Mouse (Mus musculus) gastrocnemius, adult 2 months (tissue): Measurements from ENCODE around the gene Mpzl1. TPM values are rescaled to one million over a fixed set of nuclear protein-coding genes. Genes with fewer than 3 reads are reported as not detected.
"Not testable (repeated sequence)": the region's sequence is repeated elsewhere in the genome, so short reads cannot be mapped to it uniquely, and the experiment has no call there.

ENCODE experiments used
- DNase-seq: peaks from one replicate; pipeline ENCODE4 v3.0.0; 2022
- H3K27ac ChIP-seq: fragments of 200-600 bp; 2 replicates; pipeline ENCODE4 v1.8.1; 2022; ENCODE audit warnings: mild to moderate bottlenecking
- H3K4me3 ChIP-seq: fragments of 200-600 bp; 2 replicates; pipeline ENCODE4 v1.8.1; 2022; ENCODE audit warnings: mild to moderate bottlenecking, moderate library complexity
- CTCF ChIP-seq: fragments of 200-600 bp; IDR thresholded peaks from 2 replicates; pipeline ENCODE4 v1.8.1; 2022; ENCODE audit warnings: antibody characterized with exemption, mild to moderate bottlenecking, moderate library complexity
- intact Hi-C: fragments of 180-260 bp; cut with DNase I; formaldehyde crosslinking; loops from one replicate; pipeline ENCODE4 v1.15.1; 2025
- long read RNA-seq, 2 experiments: library from polyadenylated mRNA; stranded (forward); transcript quantifications; one replicate each; pipeline ENCODE4 v2.0.0; 2021
- total RNA-seq, 2 experiments: library from RNA; stranded (reverse); gene quantifications; 2 replicates each; pipeline ENCODE4 v1.2.3; 2021

Gene Mpzl1
- 1 to 10 TPM; 7.0 to 8.7 TPM for total RNA-seq
- long read RNA-seq, experiment 1, transcript Mpzl1-202 (6 exons, 2,285 nt) = major isoform, 17 of 21 reads
- long read RNA-seq, experiment 1, partial matches to known transcripts = 0 of 21 reads
- long read RNA-seq, experiment 1, other reads (novel, unspliced or antisense) = 1 of 21 reads
- long read RNA-seq, experiment 2, transcript Mpzl1-202 (6 exons, 2,285 nt) = major isoform, 13 of 21 reads
- long read RNA-seq, experiment 2, partial matches to known transcripts = 1 of 21 reads
- long read RNA-seq, experiment 2, other reads (novel, unspliced or antisense) = 4 of 21 reads

DNA sequence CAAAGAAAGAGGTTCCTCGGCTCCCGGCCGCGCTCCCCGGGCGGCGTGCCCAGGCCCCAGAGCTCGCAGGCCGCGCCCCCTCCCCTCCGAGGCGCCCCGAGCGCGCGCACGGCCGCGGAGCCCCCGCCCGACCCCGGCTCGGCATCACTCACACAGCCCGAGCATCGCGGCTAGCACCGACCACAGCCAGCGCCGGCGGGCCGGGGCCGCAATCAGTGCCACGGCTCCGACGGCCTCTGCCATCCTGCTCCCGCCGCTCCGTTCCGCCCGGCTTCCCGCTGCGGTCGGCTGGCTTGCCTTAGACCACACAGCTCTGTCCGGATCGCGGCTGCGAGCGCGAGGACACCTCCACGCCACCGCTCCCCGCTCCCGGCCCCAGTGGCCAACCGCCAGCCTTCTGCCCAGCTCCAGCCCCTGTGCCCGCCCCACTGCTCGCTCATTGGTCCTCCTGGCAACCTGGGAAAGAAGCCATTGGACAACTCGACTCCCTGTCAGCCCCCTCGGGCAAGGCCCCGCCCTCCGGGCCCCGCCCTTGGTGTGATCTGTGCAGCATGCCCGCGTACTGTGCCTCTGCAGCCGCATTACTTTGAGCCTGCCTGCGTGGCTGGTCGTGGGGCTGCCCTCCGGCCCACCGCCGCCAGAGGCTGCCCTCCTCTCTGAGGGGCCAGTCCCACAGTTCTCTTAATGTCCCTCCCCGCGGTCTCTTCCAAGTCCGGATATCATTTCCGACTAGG, at the start of gene Mpzl1:
TSS of gene Mpzl1 (minus strand) at position 388 of the 734 bp plus-strand sequence.
- Histone ChIP-seq H3K27ac (peak within 1 kb of the TSS; percentile 95), H3K4me3 (peak within 1 kb of the TSS; percentile 89)
- TF ChIP-seq CTCF = no peak
- DNase-seq = peak; percentile 100
- intact Hi-C loops = loop anchor here (2.0 kb wide), 1 partner anchor 14 kb away; no protein-coding TSS in a partner anchor

GRCm38 (mm10) chr1:165682056-165682853, 47.9 kb upstream of the Mpzl1 start:
- TF ChIP-seq CTCF = no peak
- intact Hi-C loops = no loop called here
- DNase-seq = peak; percentile 63
- H3K4me3 ChIP-seq = peak overlapping the region; percentile 60
- H3K27ac ChIP-seq = peak overlapping the region; percentile 94

GRCm38 (mm10) chr1:165681045-165681794, 46.9 kb upstream of the Mpzl1 start:
- no peak overlapping the region for H3K4me3 ChIP-seq
- peak overlapping the region; percentile 94 for H3K27ac ChIP-seq
- intact Hi-C loops = loop anchor here (2.0 kb wide), 1 partner anchor 26 kb away; no protein-coding TSS in a partner anchor
- DNase-seq = no peak
- TF ChIP-seq CTCF = peak; percentile 40; the same call in 1 of the 2 replicates

DNA sequence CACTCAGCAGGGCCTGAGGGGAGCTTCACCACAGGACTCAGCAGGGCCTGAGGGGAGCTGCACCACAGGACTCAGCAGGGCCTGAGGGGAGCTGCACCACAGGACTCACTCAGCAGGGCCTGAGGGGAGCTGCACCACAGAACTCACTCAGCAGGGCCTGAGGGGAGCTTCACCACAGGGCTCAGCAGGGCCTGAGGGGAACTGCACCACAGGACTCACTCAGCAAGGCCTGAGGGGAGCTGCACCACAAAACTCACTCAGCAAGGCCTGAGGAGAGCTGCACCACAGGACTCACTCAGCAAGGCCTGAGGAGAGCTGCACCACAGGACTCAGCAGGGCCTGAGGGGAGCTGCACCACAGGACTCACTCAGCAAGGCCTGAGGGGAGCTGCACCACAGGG, 45.7 kb upstream of the Mpzl1 start:
- H3K27ac ChIP-seq = peak overlapping the region; percentile 94
- DNase-seq, H3K4me3 ChIP-seq: not testable (repeated sequence)
- intact Hi-C loops = loop anchor here (2.0 kb wide), 1 partner anchor 27 kb away; no protein-coding TSS in a partner anchor

DNA sequence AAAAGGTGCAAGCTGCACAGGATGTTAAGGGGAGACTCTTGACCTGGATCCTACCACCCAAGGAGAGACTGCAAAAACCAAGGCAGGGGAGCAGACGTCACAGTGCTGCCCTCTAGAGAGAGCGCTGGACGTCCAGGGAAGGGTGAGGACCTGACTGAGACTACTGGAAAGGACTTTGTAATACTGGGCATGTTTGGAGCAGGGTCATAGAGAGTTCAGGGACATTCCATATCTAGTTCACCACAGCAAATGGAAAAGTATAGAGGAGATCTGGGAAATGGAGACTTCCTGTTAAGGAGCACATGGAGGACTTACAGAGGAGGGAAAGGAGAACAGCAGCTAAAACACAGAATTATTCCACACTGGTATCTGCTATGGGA, 45.3 kb upstream of the Mpzl1 start:
- intact Hi-C loops = no loop called here
- TF ChIP-seq CTCF = no peak
- H3K4me3 ChIP-seq = no peak overlapping the region
- peak overlapping the region; percentile 94 for H3K27ac ChIP-seq
- peak; percentile 48 for DNase-seq

DNA sequence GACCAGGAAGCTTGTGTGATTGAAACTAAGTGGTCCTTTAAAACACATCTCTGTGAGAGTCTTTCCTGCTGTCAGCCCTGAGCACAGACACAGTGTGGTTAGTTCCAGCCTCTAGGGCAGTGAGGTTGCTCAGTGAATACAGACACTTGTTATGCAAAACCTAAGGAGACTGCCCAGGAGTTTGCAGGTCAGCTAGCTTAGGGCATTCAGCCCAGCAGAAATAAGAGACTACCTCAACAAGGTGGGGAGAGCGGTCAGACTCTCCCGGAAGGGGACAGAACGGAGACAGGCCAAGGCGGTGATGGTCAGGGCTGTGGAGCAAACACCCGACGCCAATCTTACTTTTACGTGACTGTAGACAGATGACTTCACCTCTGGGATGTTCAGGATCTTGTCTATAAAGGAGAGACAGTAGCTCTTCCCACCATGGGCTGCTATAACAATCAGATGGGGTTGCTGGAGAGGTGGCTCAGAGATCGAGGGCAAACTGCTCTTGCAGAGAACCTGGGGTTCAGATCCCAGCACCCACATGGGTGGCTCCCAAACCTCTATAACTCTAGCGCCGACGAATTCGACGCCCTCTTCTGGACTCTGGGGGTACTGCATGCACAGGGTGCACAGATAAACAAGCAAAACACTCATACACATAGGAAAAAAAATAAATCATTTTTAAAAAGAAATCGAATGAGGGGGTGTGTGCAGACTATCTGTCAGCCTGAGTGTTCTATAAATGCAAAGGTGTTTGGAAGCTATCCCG, 44.7 kb upstream of the Mpzl1 start:
- H3K4me3 ChIP-seq = no peak overlapping the region
- H3K27ac ChIP-seq = peak overlapping the region; percentile 94
- intact Hi-C loops = no loop called here
- DNase-seq = peak; percentile 65
- peak; percentile 62 for TF ChIP-seq CTCF

- TF ChIP-seq CTCF = no peak
- H3K27ac ChIP-seq = peak overlapping the region; percentile 94
- intact Hi-C loops = loop anchor here (2.0 kb wide), 1 partner anchor 15 kb away; no protein-coding TSS in a partner anchor
- DNase-seq = peak; percentile 86
- H3K4me3 ChIP-seq = no peak overlapping the region; the same call in 1 of the 2 replicates
Observed at GRCm38 (mm10) chr1:165677558-165677957, 43.2 kb upstream of the Mpzl1 start.

DNA sequence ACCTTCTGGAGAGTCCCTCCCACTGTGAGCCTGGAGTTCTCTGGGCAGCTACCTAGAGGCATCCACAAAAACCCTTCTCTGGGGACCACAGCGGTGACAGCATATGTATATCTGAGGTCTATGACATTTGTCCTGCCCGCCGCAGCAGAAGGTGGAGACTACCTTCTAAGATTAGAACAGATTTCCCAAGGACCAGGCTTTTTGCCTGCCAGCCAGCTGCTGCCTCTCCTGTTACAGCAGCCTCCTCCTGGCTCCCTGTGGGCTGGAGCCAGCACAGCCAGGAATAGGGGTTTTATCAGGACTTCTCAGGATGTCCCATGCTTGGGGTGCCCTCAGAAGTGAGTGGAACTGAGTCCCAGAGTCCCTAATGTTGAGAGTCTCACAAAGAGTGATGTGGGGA, 42.7 kb upstream of the Mpzl1 start:
- no peak for TF ChIP-seq CTCF
- H3K4me3 ChIP-seq = peak overlapping the region; percentile 40
- peak overlapping the region; percentile 94 for H3K27ac ChIP-seq
- intact Hi-C loops = loop anchor here (2.0 kb wide), 1 partner anchor 14 kb away; no protein-coding TSS in a partner anchor
- peak; percentile 88 for DNase-seq

DNA sequence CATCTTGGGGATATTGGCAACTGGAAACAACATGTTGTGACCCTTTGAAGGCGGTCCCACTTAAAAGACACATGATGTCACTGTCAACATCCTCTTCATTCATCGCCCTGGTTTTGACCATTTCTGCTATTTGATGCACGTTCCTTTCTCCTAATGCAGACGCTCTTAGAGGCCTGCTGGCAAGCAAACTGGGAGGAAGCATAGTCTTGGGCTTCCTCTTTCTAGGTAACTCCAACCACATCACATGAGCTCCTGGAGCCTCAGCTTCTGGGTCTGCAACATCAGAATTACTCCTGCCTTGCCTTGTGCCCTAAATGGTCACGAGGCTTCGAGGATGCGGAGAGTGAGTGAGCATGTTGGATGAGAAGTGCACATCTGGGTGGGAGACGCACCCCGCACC, 40.8 kb upstream of the Mpzl1 start:
- no peak overlapping the region for H3K4me3 ChIP-seq
- intact Hi-C loops = no loop called here
- H3K27ac ChIP-seq = peak overlapping the region; percentile 94
- DNase-seq = no peak
- TF ChIP-seq CTCF = no peak

DNA sequence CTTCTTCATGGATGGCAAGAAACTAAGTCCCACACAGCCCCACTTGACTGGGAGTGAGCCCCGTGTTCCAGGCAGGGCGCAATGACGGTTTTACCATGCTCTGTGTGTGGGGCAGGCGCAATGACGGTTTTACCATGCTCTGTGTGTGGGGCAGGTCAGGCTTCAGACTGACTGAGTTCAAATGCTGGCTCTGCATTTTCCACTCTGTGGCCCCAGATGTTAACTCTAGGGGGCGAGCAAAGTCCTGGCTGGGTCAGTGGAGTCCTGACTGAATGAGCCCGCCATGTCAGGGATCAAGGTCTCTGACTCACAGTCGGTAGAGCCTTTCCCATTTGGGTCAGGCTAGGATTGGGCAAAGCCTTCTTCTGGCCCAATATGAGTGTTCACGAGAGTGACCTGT, 38.0 kb upstream of the Mpzl1 start:
- Histone ChIP-seq H3K4me3 (0 out of 2 replicates have a peak overlapping the region, but pooled peaks have one; percentile 7), H3K27ac (peak overlapping the region; percentile 89)
- peak; percentile 58 for DNase-seq
- intact Hi-C loops = no loop called here
- TF ChIP-seq CTCF = peak; percentile 42

- DNase-seq = peak; percentile 63
- Histone ChIP-seq H3K27ac (peak overlapping the region; percentile 93), H3K4me3 (peak overlapping the region; percentile 11; the same call in 1 of the 2 replicates)
- intact Hi-C loops = no loop called here
- no peak for TF ChIP-seq CTCF
Observed at GRCm38 (mm10) chr1:165670056-165670455, 35.7 kb upstream of the Mpzl1 start.
